Mouse (Mus musculus): ENCODE results near the gene Dcaf5.

Dcaf5 gene

GRCm38 (mm10) chr12:80407824-80408223, 28.6 kb downstream of the Dcaf5 start:
- DNase-seq (ENCODE audit: low spot score) = no peak

GRCm38 (mm10) chr12:80406650-80407049, 29.8 kb downstream of the Dcaf5 start:
- DNase-seq (ENCODE audit: low spot score) = peak; percentile 29

GRCm38 (mm10) chr12:80404139-80404538, 32.3 kb downstream of the Dcaf5 start:
- DNase-seq (ENCODE audit: low spot score) = no peak

GRCm38 (mm10) chr12:80399147-80399546, 37.3 kb downstream of the Dcaf5 start:
- DNase-seq (ENCODE audit: low spot score) = no peak

- DNase-seq (ENCODE audit: low spot score) = peak; percentile 25
Measured at GRCm38 (mm10) chr12:80396397-80396796, 40.0 kb downstream of the Dcaf5 start.

- no peak for DNase-seq (ENCODE audit: low spot score)
Measured at GRCm38 (mm10) chr12:80395270-80395669, 41.1 kb downstream of the Dcaf5 start.

- no peak for DNase-seq (ENCODE audit: low spot score)
Measured at GRCm38 (mm10) chr12:80394045-80394444, 42.4 kb downstream of the Dcaf5 start.

GRCm38 (mm10) chr12:80389448-80389847, 47.0 kb downstream of the Dcaf5 start:
- DNase-seq (ENCODE audit: low spot score) = peak; percentile 62

- DNase-seq (ENCODE audit: low spot score) = no peak
Measured at GRCm38 (mm10) chr12:80387326-80387725, 49.1 kb downstream of the Dcaf5 start.

GRCm38 (mm10) chr12:80385361-80385760, 51.0 kb downstream of the Dcaf5 start:
- no peak for DNase-seq (ENCODE audit: low spot score)

- peak; percentile 47 for DNase-seq (ENCODE audit: low spot score)
Measured at GRCm38 (mm10) chr12:80383478-80383877, 52.9 kb downstream of the Dcaf5 start.

GRCm38 (mm10) chr12:80382794-80383193, 53.6 kb downstream of the Dcaf5 start:
- no peak for DNase-seq (ENCODE audit: low spot score)

- no peak for DNase-seq (ENCODE audit: low spot score)
Measured at GRCm38 (mm10) chr12:80379831-80380457, 56.5 kb downstream of the Dcaf5 start.

GRCm38 (mm10) chr12:80379393-80379792, 57.0 kb downstream of the Dcaf5 start:
- no peak for DNase-seq (ENCODE audit: low spot score)

GRCm38 (mm10) chr12:80377604-80378003, 58.8 kb downstream of the Dcaf5 start:
- peak; percentile 57 for DNase-seq (ENCODE audit: low spot score)

GRCm38 (mm10) chr12:80375721-80376120, 60.7 kb downstream of the Dcaf5 start:
- no peak for DNase-seq (ENCODE audit: low spot score)

- DNase-seq (ENCODE audit: low spot score) = no peak
Measured at GRCm38 (mm10) chr12:80374736-80375135, 61.7 kb downstream of the Dcaf5 start.

- DNase-seq (ENCODE audit: low spot score) = no peak
Measured at GRCm38 (mm10) chr12:80372946-80373345, 63.5 kb downstream of the Dcaf5 start.

- no peak for DNase-seq (ENCODE audit: low spot score)
Measured at GRCm38 (mm10) chr12:80367227-80367626, 69.2 kb downstream of the Dcaf5 start.

- DNase-seq (ENCODE audit: low spot score) = peak; percentile 73
Measured at GRCm38 (mm10) chr12:80366004-80366480, 70.4 kb downstream of the Dcaf5 start.

- no peak for DNase-seq (ENCODE audit: low spot score)
Measured at GRCm38 (mm10) chr12:80365345-80365744, 71.1 kb downstream of the Dcaf5 start.

- peak; percentile 26 for DNase-seq (ENCODE audit: low spot score)
Measured at GRCm38 (mm10) chr12:80361655-80362054, 74.7 kb downstream of the Dcaf5 start.

GRCm38 (mm10) chr12:80360321-80360720, 76.1 kb downstream of the Dcaf5 start:
- DNase-seq (ENCODE audit: low spot score) = no peak

- DNase-seq (ENCODE audit: low spot score) = peak; percentile 37
Measured at GRCm38 (mm10) chr12:80344777-80345231, 91.6 kb downstream of the Dcaf5 start.

All from adipocyte (in vitro differentiated cells).